Mouse (Mus musculus) cerebellum, adult 2 months (tissue): Measurements from ENCODE around the gene Ascl3.

Experiments
- CTCF ChIP-seq: fragments of 200-500 bp; IDR thresholded peaks from 2 replicates; pipeline ENCODE4 v1.5.1; 2011; ENCODE audit warnings: low read depth, mild to moderate bottlenecking, control low read depth, low read length, moderate library complexity, borderline replicate concordance; ENCODE audit not compliant: insufficient read depth
- POLR2A ChIP-seq: fragments of 200-500 bp; IDR thresholded peaks from 2 replicates; pipeline ENCODE4 v1.6.1; 2011; ENCODE audit warnings: low read length, control low read depth, borderline replicate concordance; ENCODE audit not compliant: insufficient read depth

- TF ChIP-seq POLR2A (no peak), CTCF (peak; percentile 81)
Observed at GRCm38 (mm10) chr7:109707023-109707785, 24.3 kb downstream of the Ascl3 start.
